Mouse (Mus musculus) heart, embryonic 13.5 days (tissue): Measurements from ENCODE around the gene Cyth4. TPM values are rescaled to one million over a fixed set of nuclear protein-coding genes. Genes with fewer than 3 reads are reported as not detected.

Source experiments
- ATAC-seq: fragments of 200-750 bp; cut with Nextera tagmentation; 2 replicates; pipeline ENCODE4 v1.8.0; 2017; ENCODE audit warnings: moderate TSS enrichment; ENCODE audit not compliant: insufficient number of reproducible peaks, low FRiP score, low TSS enrichment; ENCODE audit errors: extremely low read depth
- H3K27ac ChIP-seq: fragments of 300-500 bp; sonication (generic); replicated peaks from 2 replicates; pipeline ENCODE4 v1.5.1; 2015; ENCODE audit warnings: moderate library complexity, mild to moderate bottlenecking, inconsistent platforms
- H3K27me3 ChIP-seq: fragments of 300-500 bp; sonication (generic); replicated peaks from 2 replicates; pipeline ENCODE4 v1.6.1; 2015; ENCODE audit warnings: mild to moderate bottlenecking, inconsistent platforms
- H3K36me3 ChIP-seq: fragments of 300-500 bp; sonication (generic); 2 replicates; pipeline ENCODE4 v1.6.1; 2015; ENCODE audit warnings: mild to moderate bottlenecking, inconsistent platforms
- H3K4me1 ChIP-seq: fragments of 300-500 bp; sonication (generic); 2 replicates; pipeline ENCODE4 v1.6.1; 2015; ENCODE audit warnings: inconsistent platforms
- H3K4me2 ChIP-seq: fragments of 300-500 bp; sonication (generic); 2 replicates; pipeline ENCODE4 v1.6.1; 2015; ENCODE audit warnings: inconsistent platforms, mild to moderate bottlenecking, moderate library complexity
- H3K4me3 ChIP-seq: fragments of 300-500 bp; sonication (generic); 2 replicates; pipeline ENCODE4 v1.5.1; 2015; ENCODE audit warnings: moderate library complexity, mild to moderate bottlenecking, inconsistent platforms
- H3K9ac ChIP-seq: fragments of 300-500 bp; sonication (generic); 2 replicates; pipeline ENCODE4 v1.6.1; 2015; ENCODE audit warnings: inconsistent platforms, mild to moderate bottlenecking, moderate library complexity
- H3K9me3 ChIP-seq: fragments of 300-500 bp; sonication (generic); 2 replicates; pipeline ENCODE4 v1.6.1; 2016; ENCODE audit warnings: inconsistent platforms
- WGBS: fragments of 180-500 bp; shearing (Covaris S2); methylation state at CpG from one replicate; pipeline ENCODE4 v1.1.7; 2015; ENCODE audit warnings: mixed read lengths; 5-methylcytosine and 5-hydroxymethylcytosine counted together
- polyA plus RNA-seq: library from polyadenylated mRNA; unstranded; fragments of >200 nt; fragmentation: Nextera tagmentation; extraction: Ambion mirVana; gene quantifications from 2 replicates; pipeline ENCODE4 v1.2.1, GENCODE M21; 2015

Cyth4 gene
- 5.0 and 5.2 TPM in 2 replicates for polyA plus RNA-seq

- Histone ChIP-seq H3K4me3 (no peak within 1 kb of the TSS), H3K9me3 (no peaks in the 10 kb centered on the region), H3K27me3 (no peaks in the 10 kb centered on the region), H3K27ac (peak within 1 kb of the TSS; percentile 39), H3K4me2 (no peak within 1 kb of the TSS), H3K9ac (no peak within 1 kb of the TSS), H3K36me3 (no peaks in the 10 kb centered on the region), H3K4me1 (peaks cover 5% of the 10 kb centered on the region; the same call in 1 of the 2 replicates)
- ATAC-seq, result no peak
- 74% methylated on average over 7 of the region's 7 CpGs for WGBS
These were observed at the start of gene Cyth4 for GRCm38 (mm10) chr15:78596914-78597313. Gene Cyth4, plus strand, starts transcription at chr15:78597047.

GRCm38 (mm10) chr15:78547415-78548335, 49.2 kb upstream of the Cyth4 start:
- Histone ChIP-seq H3K36me3 (no peaks in the 10 kb centered on the region), H3K4me3 (no peak overlapping the region), H3K9me3 (peaks cover 15% of the 10 kb centered on the region), H3K4me1 (peaks cover 26% of the 10 kb centered on the region), H3K9ac (0 out of 2 replicates have a peak overlapping the region, but pooled peaks have one; percentile 11), H3K27me3 (peaks cover 33% of the 10 kb centered on the region), H3K4me2 (no peak overlapping the region), H3K27ac (no peak overlapping the region)
- WGBS, result 38% methylated on average over 5 of the region's 5 CpGs
- no peak for ATAC-seq

- Histone ChIP-seq H3K4me2 (no peak overlapping the region), H3K9me3 (peaks cover 15% of the 10 kb centered on the region), H3K36me3 (no peaks in the 10 kb centered on the region), H3K27ac (no peak overlapping the region), H3K27me3 (peaks cover 30% of the 10 kb centered on the region), H3K9ac (no peak overlapping the region), H3K4me3 (no peak overlapping the region), H3K4me1 (peaks cover 20% of the 10 kb centered on the region)
- no peak for ATAC-seq
- 16% methylated on average over 3 of the region's 3 CpGs for WGBS
These were observed 48.5 kb upstream of the Cyth4 start for GRCm38 (mm10) chr15:78548336-78548665.

GRCm38 (mm10) chr15:78548711-78549110, 48.1 kb upstream of the Cyth4 start:
- peaks cover 15% of the 10 kb centered on the region for H3K9me3 ChIP-seq
- H3K4me2 ChIP-seq, result no peak overlapping the region
- H3K36me3 ChIP-seq, result no peaks in the 10 kb centered on the region
- no peak for ATAC-seq
- H3K4me1 ChIP-seq, result peaks cover 20% of the 10 kb centered on the region
- peaks cover 26% of the 10 kb centered on the region for H3K27me3 ChIP-seq
- no peak overlapping the region for H3K4me3 ChIP-seq
- WGBS, result 66% methylated on average over 8 of the region's 8 CpGs
- no peak overlapping the region for H3K9ac ChIP-seq
- H3K27ac ChIP-seq, result no peak overlapping the region

GRCm38 (mm10) chr15:78549189-78549734, 47.6 kb upstream of the Cyth4 start:
- no peak overlapping the region for H3K4me3 ChIP-seq
- H3K36me3 ChIP-seq, result no peaks in the 10 kb centered on the region
- 68% methylated on average over 4 of the region's 4 CpGs for WGBS
- no peak overlapping the region for H3K4me2 ChIP-seq
- H3K4me1 ChIP-seq, result peaks cover 19% of the 10 kb centered on the region
- H3K27ac ChIP-seq, result no peak overlapping the region
- no peak for ATAC-seq
- no peak overlapping the region for H3K9ac ChIP-seq
- H3K9me3 ChIP-seq, result peaks cover 15% of the 10 kb centered on the region
- H3K27me3 ChIP-seq, result peaks cover 21% of the 10 kb centered on the region

- no peak for ATAC-seq
- no peak overlapping the region for H3K27ac ChIP-seq
- no peaks in the 10 kb centered on the region for H3K36me3 ChIP-seq
These were observed 42.1 kb upstream of the Cyth4 start for GRCm38 (mm10) chr15:78554545-78555313.

GRCm38 (mm10) chr15:78557693-78558535, 38.9 kb upstream of the Cyth4 start:
- Histone ChIP-seq H3K27me3 (no peaks in the 10 kb centered on the region), H3K27ac (no peak overlapping the region), H3K9ac (no peak overlapping the region), H3K4me2 (no peak overlapping the region), H3K4me3 (no peak overlapping the region), H3K9me3 (no peaks in the 10 kb centered on the region), H3K36me3 (no peaks in the 10 kb centered on the region), H3K4me1 (no peaks in the 10 kb centered on the region)
- 52% methylated on average over 10 of the region's 10 CpGs for WGBS
- ATAC-seq, result no peak

More at GRCm38 (mm10) chr15:78554545-78555313, 42.1 kb upstream of the Cyth4 start:
- H3K4me3 ChIP-seq, result peak overlapping the region; percentile 2
- 49% methylated on average over 25 of the region's 25 CpGs for WGBS
- H3K4me2 ChIP-seq, result peak overlapping the region; percentile 34
- no peaks in the 10 kb centered on the region for H3K4me1 ChIP-seq
- no peak overlapping the region for H3K9ac ChIP-seq
- H3K9me3 ChIP-seq, result peaks cover 15% of the 10 kb centered on the region
- H3K27me3 ChIP-seq, result no peaks in the 10 kb centered on the region

- Histone ChIP-seq H3K9ac (no peak overlapping the region), H3K27ac (no peak overlapping the region), H3K4me1 (no peaks in the 10 kb centered on the region), H3K4me3 (no peak overlapping the region), H3K4me2 (no peak overlapping the region), H3K27me3 (no peaks in the 10 kb centered on the region), H3K9me3 (no peaks in the 10 kb centered on the region), H3K36me3 (no peaks in the 10 kb centered on the region)
- WGBS, result 60% methylated on average over 11 of the region's 11 CpGs
- no peak for ATAC-seq
These were observed 37.5 kb upstream of the Cyth4 start for GRCm38 (mm10) chr15:78559141-78559979.

GRCm38 (mm10) chr15:78563344-78563743, 33.5 kb upstream of the Cyth4 start:
- Histone ChIP-seq H3K9me3 (no peaks in the 10 kb centered on the region), H3K27me3 (no peaks in the 10 kb centered on the region), H3K4me3 (no peak overlapping the region), H3K4me2 (no peak overlapping the region), H3K4me1 (no peaks in the 10 kb centered on the region), H3K36me3 (no peaks in the 10 kb centered on the region), H3K9ac (no peak overlapping the region), H3K27ac (no peak overlapping the region)
- no peak for ATAC-seq
- 96% methylated on average over 3 of the region's 3 CpGs for WGBS

- no peaks in the 10 kb centered on the region for H3K9me3 ChIP-seq
- no peaks in the 10 kb centered on the region for H3K36me3 ChIP-seq
- H3K27me3 ChIP-seq, result no peaks in the 10 kb centered on the region
- no peak overlapping the region for H3K4me3 ChIP-seq
- WGBS, result 58% methylated on average over 5 of the region's 5 CpGs
- no peak for ATAC-seq
- H3K9ac ChIP-seq, result no peak overlapping the region
- H3K4me2 ChIP-seq, result no peak overlapping the region
- no peaks in the 10 kb centered on the region for H3K4me1 ChIP-seq
- no peak overlapping the region for H3K27ac ChIP-seq
These were observed 32.9 kb upstream of the Cyth4 start for GRCm38 (mm10) chr15:78563937-78564336.
